Mouse (Mus musculus) embryonic facial prominence, embryonic 10.5 days (tissue): ENCODE data around the gene Cdipt. TPM values are rescaled to one million over a fixed set of nuclear protein-coding genes. Genes with fewer than 3 reads are reported as not detected.

Experiments
- DNase-seq: peaks from one replicate; pipeline ENCODE4 v3.0.0-alpha.2; 2017; ENCODE audit warnings: low spot score
- H3K27ac ChIP-seq: fragments of 300-500 bp; sonication (generic); replicated peaks from 2 replicates; pipeline ENCODE4 v1.5.1; 2016; ENCODE audit warnings: mild to moderate bottlenecking
- H3K27me3 ChIP-seq: fragments of 300-500 bp; sonication (generic); replicated peaks from 2 replicates; pipeline ENCODE4 v1.6.1; 2016; ENCODE audit warnings: low read depth, mild to moderate bottlenecking; ENCODE audit not compliant: poor library complexity, severe bottlenecking
- H3K36me3 ChIP-seq: fragments of 300-500 bp; sonication (generic); replicated peaks from 2 replicates; pipeline ENCODE4 v1.6.1; 2016; ENCODE audit warnings: mild to moderate bottlenecking, moderate library complexity
- H3K4me1 ChIP-seq: fragments of 300-500 bp; sonication (generic); 2 replicates; pipeline ENCODE4 v1.6.1; 2016
- H3K4me3 ChIP-seq: fragments of 300-500 bp; sonication (generic); 2 replicates; pipeline ENCODE4 v1.5.1; 2016; ENCODE audit warnings: mild to moderate bottlenecking, moderate library complexity
- H3K9me3 ChIP-seq: fragments of 300-500 bp; sonication (generic); 2 replicates; pipeline ENCODE4 v1.6.1; 2016; ENCODE audit warnings: mild to moderate bottlenecking
- WGBS: fragments of 180-500 bp; shearing (Covaris S2); methylation state at CpG from one replicate; pipeline ENCODE4 v1.1.7; 2016; 5-methylcytosine and 5-hydroxymethylcytosine counted together
- polyA plus RNA-seq: library from polyadenylated mRNA; unstranded; fragments of >200 nt; fragmentation: Nextera tagmentation; extraction: Ambion mirVana; gene quantifications from 2 replicates; pipeline ENCODE4 v1.2.1, GENCODE M21; 2016

Cdipt gene
- polyA plus RNA-seq, 1 experiment from 2014 or later = 85.2 TPM

DNA sequence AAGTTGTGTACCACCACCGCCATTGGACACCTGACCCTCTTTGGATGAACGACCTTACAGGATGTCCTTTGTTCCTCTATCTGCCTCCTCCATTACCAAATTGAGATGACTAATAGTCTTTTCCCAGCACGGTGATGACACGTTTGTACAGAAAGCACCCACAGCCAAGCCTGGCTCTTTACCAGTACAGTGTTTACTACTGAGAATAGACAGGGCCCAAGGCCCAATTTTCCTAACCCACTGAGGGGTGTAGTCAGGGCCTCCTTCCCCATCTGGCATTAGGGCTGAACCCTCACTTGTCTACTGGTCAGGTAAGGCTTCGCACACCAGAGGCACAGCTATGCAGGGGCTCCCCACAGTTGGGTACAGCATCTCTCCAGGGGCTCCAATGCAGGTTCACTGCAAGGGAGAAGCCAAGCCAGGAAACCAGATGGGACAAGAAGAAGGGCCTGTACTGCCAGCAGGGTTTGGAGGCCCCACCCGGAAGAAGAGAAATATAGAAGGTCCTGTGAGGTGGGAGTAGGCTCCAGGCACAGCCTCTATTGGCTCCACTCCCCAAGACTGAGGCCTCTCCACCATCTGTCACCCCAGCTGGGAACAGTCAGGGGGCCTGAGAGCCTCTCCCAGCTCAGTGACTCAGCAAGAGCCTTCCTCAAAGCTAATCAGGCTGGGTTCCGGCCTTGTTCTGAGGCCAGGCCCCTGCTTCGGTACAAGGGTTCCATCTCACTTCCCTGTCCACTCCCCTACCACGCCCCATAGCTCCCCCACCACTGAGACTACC, 32.7 kb downstream of the Cdipt start:
- H3K27ac ChIP-seq = peak overlapping the region; percentile 64
- no peak for DNase-seq
- H3K4me1 ChIP-seq = 0 out of 2 replicates have a peak, but pooled peaks cover 4% of the 10 kb centered on the region
- H3K27me3 ChIP-seq = no peaks in the 10 kb centered on the region
- no peak overlapping the region for H3K4me3 ChIP-seq
- no peaks in the 10 kb centered on the region for H3K9me3 ChIP-seq
- WGBS = 73% methylated on average over 9 of the region's 9 CpGs
- H3K36me3 ChIP-seq = peaks cover 25% of the 10 kb centered on the region

DNA sequence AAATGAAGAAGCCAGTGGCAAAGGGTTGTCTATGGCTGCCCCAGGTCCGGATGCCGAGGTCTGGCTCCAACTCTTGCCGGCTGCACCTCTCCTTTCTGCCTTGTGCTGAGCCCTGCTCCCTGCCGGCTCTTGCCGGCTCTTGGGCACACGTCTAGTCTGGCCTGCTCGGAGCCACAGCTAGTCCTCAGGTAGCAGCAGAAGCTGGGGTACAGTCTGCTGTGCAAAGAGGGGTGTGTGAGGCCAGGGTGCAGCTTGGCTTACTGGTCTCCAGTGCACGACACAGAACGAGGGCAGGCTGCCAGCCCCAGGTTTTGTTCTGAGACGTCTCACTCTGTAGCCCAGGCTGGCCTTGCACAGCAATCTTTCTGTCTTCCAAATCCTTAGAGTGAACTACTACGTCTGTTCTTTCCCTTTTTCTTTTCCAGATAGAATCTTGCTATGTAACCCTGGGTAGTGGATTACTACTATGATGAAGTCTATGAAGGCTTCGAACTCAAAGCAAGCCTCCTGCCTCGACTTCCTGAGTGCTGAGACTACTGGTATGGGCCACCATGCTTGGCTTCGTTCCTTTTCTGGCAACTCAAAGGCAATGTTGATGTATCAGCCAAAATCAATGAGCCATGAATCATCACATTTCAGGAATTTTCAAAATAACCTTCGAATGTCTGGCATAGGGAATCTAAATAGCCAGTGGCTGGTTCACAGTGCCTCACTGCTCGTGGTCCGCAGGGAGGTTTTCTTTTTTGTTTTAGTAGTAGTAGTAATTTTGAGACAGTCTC, 33.8 kb downstream of the Cdipt start:
- Histone ChIP-seq H3K36me3 (peaks cover 36% of the 10 kb centered on the region), H3K27me3 (no peaks in the 10 kb centered on the region), H3K9me3 (no peaks in the 10 kb centered on the region), H3K4me1 (peaks cover 10% of the 10 kb centered on the region), H3K4me3 (no peak overlapping the region), H3K27ac (peak overlapping the region; percentile 64; the same call in 1 of the 2 replicates)
- DNase-seq = no peak
- 87% methylated on average over 17 of the region's 17 CpGs for WGBS

DNA sequence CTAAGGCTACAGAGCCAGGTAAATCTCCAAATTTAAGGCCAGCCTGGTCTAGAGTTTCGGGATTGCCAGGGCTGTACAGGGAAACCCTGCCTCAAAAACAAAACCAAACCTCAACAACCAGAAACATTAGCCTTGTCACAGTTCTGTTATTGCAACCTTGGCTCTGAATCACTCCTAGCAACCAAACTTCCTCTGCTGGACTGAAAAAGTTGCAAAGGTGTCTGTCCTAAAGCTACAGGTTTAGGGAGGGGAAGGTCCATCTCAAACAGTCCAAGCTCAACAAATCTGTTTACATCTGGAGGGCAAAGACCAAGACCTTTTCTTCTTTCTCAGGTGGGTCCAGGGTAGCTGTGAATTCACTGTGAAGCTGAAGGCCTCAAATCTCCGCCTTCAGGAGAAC, 35.3 kb downstream of the Cdipt start:
- no peaks in the 10 kb centered on the region for H3K9me3 ChIP-seq
- peaks cover 26% of the 10 kb centered on the region for H3K4me1 ChIP-seq
- H3K27ac ChIP-seq = no peak overlapping the region
- DNase-seq = no peak
- no peak overlapping the region for H3K4me3 ChIP-seq
- no peaks in the 10 kb centered on the region for H3K27me3 ChIP-seq
- 90% methylated on average over 2 of the region's 2 CpGs for WGBS
- H3K36me3 ChIP-seq = peaks cover 51% of the 10 kb centered on the region

DNA sequence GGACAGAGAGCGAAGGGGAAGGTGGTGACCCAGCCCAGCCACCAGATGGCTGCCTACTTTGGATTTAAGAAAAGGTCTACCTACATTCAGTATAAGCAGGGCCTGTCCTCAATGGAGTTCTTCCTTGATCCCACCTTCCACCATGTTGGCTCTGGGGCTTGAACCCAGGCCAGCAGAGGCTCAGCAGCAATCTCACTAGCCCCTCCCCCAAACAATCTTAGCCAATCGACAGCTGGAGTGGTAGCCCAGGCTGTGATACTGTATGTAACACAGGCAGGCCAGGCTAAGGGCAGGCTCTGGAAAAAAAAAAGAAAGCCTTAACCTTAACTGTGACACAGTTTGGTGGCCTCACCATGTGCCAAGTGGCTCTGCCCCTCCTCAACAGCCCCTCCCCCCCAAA, 36.0 kb downstream of the Cdipt start:
- no peaks in the 10 kb centered on the region for H3K27me3 ChIP-seq
- H3K4me3 ChIP-seq = no peak overlapping the region
- 78% methylated on average over 2 of the region's 2 CpGs for WGBS
- no peak overlapping the region for H3K27ac ChIP-seq
- no peaks in the 10 kb centered on the region for H3K9me3 ChIP-seq
- peaks cover 51% of the 10 kb centered on the region for H3K36me3 ChIP-seq
- H3K4me1 ChIP-seq = peaks cover 32% of the 10 kb centered on the region
- no peak for DNase-seq

DNA sequence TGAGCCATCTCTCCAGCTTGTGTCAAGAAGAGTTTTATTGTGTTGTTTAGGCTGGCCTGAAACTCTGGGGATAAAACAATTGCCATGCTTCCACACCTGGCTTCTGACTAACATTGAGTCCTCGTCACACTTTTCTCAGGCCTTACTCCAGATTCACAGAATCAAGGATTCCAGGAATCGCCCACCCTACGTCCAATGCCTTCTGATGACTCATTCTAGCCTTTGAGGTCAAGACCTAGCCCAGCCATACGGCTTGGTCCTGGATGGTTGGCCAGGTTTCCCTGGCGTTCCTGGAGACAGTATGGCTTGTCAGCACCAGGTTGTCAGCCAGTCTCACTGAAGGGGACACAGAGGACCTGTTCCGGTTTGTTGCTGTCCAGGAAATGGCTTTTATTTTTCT, 36.7 kb downstream of the Cdipt start:
- Histone ChIP-seq H3K4me1 (peaks cover 36% of the 10 kb centered on the region), H3K27ac (no peak overlapping the region), H3K4me3 (no peak overlapping the region), H3K27me3 (no peaks in the 10 kb centered on the region), H3K9me3 (no peaks in the 10 kb centered on the region), H3K36me3 (peaks cover 51% of the 10 kb centered on the region)
- no peak for DNase-seq
- 90% methylated on average over 6 of the region's 6 CpGs for WGBS

DNA sequence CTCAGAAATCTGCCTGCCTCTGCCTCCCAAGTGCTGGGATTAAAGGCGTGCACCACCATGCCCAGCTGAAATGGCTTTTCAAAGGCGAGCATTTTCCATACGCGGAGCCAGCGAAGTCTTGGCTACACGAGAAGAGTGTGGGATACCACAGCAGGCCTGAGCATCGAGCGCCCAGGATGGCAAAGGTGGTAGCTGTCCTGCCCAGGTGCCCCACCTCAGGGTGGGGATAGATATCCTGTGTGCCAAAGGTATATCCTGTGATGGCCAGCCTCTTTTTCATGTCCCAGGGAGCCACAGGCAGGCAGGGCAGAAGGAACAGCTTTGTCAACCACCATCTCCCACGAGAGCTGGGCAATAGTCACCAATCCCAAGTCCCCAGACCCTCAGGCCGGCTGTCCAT, 37.1 kb downstream of the Cdipt start:
- peaks cover 41% of the 10 kb centered on the region for H3K4me1 ChIP-seq
- 0 out of 2 replicates have a peak overlapping the region, but pooled peaks have one; percentile 6 for H3K4me3 ChIP-seq
- WGBS = 95% methylated on average over 10 of the region's 10 CpGs

DNA sequence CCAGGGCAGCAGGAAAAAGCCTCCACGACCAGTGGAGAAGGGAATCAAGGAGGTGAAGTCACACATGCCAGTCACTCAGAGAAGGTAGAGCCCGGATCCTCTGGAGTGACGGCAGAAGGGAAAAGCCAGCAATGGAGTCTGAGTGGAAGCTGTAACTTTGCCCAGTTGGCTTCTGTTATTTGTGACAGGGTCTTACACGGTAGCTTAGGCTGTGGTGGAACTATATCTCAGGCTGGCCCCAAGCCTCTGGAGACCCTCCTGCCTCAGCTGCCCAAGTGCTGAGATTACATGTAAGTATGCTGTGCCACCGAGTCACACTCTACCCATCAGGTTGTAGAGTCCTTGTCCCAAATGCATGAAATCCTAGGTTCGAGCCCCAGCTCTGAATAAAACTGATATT, 37.7 kb downstream of the Cdipt start:
- Histone ChIP-seq H3K36me3 (peaks cover 51% of the 10 kb centered on the region), H3K4me1 (peaks cover 47% of the 10 kb centered on the region), H3K4me3 (0 out of 2 replicates have a peak overlapping the region, but pooled peaks have one; percentile 89), H3K27ac (no peak overlapping the region), H3K27me3 (no peaks in the 10 kb centered on the region), H3K9me3 (no peaks in the 10 kb centered on the region)
- no peak for DNase-seq
- 96% methylated on average over 6 of the region's 6 CpGs for WGBS

More for the DNA sequence above, 37.1 kb downstream of the Cdipt start:
- no peaks in the 10 kb centered on the region for H3K27me3 ChIP-seq
- peaks cover 51% of the 10 kb centered on the region for H3K36me3 ChIP-seq
- no peak overlapping the region for H3K27ac ChIP-seq
- DNase-seq = no peak
- H3K9me3 ChIP-seq = no peaks in the 10 kb centered on the region

DNA sequence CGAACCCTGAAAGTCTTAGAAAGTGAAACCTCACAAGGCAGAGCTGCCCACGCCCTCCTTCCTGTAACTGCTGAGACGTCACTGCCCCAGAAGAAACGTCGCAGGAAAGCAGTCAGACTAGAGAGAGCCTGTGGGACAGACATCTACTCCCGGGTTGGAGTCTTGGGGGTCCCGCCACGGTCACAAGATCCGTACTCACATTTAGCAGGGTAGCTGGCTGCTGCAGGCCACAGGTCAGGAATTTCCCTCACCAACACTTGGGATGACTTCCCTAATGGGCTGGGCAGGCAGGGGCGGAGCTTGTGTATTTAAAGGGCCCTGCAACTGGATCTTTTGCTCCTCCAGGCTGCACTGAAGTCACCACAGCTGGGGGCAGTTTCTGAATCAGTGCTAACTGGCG, 38.6 kb downstream of the Cdipt start, which contains the start of gene Mvp:
Mvp (minus strand) TSS at position 302 of the 400 bp plus-strand sequence.
- H3K27ac ChIP-seq = peak within 1 kb of the TSS; percentile 97
- no peaks in the 10 kb centered on the region for H3K27me3 ChIP-seq
- H3K9me3 ChIP-seq = no peaks in the 10 kb centered on the region
- peaks cover 51% of the 10 kb centered on the region for H3K36me3 ChIP-seq
- H3K4me3 ChIP-seq = peak within 1 kb of the TSS; percentile 89
- peaks cover 56% of the 10 kb centered on the region for H3K4me1 ChIP-seq
- DNase-seq = peak; percentile 61
- 53% methylated on average over 11 of the region's 11 CpGs for WGBS

DNA sequence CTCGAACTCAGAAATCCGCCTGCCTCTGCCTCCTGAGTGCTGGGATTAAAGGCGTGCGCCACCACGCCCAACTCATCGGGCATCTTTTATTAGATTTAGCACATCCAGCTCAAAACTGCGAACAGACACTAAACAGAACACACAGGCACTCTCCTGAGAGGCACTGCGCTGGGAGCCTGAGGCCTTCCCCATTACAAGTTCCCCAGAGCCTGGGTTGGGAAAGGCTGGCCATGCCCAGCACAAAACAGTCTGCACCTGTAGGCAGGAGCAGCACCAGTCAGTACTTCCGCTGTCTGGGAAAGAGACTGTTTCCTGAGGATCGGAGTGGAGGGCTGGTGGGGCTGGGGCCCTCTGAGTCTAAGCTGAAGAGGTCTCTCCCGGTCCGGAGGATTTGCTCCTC, 39.3 kb downstream of the Cdipt start:
- 93% methylated on average over 12 of the region's 12 CpGs for WGBS
- H3K27ac ChIP-seq = peak overlapping the region; percentile 97
- peak overlapping the region; percentile 89 for H3K4me3 ChIP-seq
- H3K36me3 ChIP-seq = peaks cover 57% of the 10 kb centered on the region
- H3K9me3 ChIP-seq = no peaks in the 10 kb centered on the region
- no peaks in the 10 kb centered on the region for H3K27me3 ChIP-seq
- H3K4me1 ChIP-seq = peaks cover 63% of the 10 kb centered on the region
- no peak for DNase-seq

DNA sequence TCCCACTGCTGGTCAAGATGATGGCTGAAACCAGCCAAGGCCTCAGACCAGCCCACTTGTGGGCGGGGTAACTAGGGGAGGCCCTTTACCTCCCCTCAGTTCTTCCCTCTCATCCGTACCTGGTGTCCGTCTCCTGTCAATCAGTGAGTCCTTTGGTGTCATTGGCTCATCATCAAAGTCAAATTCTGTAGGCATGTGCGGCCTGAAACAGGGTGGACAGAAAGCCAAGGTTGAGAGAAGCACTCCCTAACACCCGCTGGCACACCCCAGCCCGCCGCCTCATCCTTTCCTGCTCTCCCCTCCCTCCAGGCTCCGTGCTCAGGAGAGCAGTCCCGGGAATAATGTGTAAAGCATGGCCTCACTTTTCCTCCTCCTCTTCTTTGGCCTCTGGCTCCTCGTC, 40.4 kb downstream of the Cdipt start:
- peak; percentile 67 for DNase-seq
- WGBS = under 1% methylated on average over 10 of the region's 10 CpGs
- Histone ChIP-seq H3K27me3 (no peaks in the 10 kb centered on the region), H3K27ac (peak overlapping the region; percentile 97), H3K4me3 (peak overlapping the region; percentile 89), H3K4me1 (peaks cover 74% of the 10 kb centered on the region), H3K36me3 (peaks cover 53% of the 10 kb centered on the region), H3K9me3 (no peaks in the 10 kb centered on the region)

DNA sequence TGATC, 40.6 kb downstream of the Cdipt start, which contains the start of gene Pagr1b:
Pagr1b (minus strand) TSS at position 4 of the 5 bp plus-strand sequence.
- Histone ChIP-seq H3K9me3 (no peaks in the 10 kb centered on the region), H3K27me3 (no peaks in the 10 kb centered on the region), H3K4me1 (peaks cover 76% of the 10 kb centered on the region), H3K27ac (peak within 1 kb of the TSS; percentile 97), H3K4me3 (peak within 1 kb of the TSS; percentile 89), H3K36me3 (peaks cover 52% of the 10 kb centered on the region)
- DNase-seq = no peak

DNA sequence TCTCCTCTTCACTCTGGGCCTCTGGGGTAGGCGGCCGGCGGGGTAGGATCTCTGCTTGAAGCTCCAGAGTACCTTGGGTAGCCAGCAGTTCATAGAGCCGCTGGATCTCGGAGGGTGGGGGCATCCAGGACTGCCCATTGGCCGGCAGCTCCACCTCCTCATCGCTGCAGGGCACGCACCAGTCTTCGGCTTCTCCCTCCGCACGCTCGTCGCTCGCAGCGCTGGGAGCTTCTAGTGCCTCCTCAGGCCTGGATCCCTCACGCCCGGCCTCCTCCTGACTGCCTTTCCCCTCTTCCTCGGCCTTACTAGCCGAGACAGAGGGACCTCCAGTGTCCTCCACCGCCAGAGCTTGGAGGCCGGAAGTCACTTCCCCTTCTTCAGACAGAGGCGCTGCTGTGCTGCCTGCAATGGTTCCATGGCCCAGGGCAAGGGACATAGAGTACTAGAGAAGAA, 40.8 kb downstream of the Cdipt start:
- Histone ChIP-seq H3K9me3 (no peaks in the 10 kb centered on the region), H3K27me3 (no peaks in the 10 kb centered on the region), H3K36me3 (peaks cover 51% of the 10 kb centered on the region), H3K4me3 (peak overlapping the region; percentile 89), H3K27ac (peak overlapping the region; percentile 97), H3K4me1 (peaks cover 77% of the 10 kb centered on the region)
- under 1% methylated on average over 22 of the region's 22 CpGs for WGBS
- DNase-seq = no peak
